Mouse (Mus musculus): Measurements from ENCODE around the gene Prkd2.

Prkd2 gene

DNA sequence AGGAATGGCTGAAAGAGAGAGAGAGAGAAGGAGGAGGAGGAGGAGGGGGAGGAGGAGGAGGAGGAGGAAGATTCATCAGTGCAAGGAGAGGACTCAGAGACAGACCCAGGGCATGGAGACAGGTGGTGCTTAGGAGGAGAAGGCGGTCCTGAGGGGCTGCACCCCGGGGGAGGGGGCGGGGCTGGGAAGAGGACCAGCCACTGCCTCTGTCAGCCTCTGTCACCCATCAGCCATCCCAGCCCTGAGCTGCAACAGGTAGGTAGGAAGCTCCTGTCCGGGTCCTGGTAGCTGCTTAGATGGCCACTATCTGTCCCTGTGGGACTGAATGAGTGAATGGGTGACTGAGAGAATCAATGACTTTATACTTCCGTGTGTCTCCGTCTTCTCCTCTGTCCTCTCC, 50.9 kb downstream of the Prkd2 start:
- no peak for DNase-seq (ENCODE audit: low read depth, low spot score)

DNA sequence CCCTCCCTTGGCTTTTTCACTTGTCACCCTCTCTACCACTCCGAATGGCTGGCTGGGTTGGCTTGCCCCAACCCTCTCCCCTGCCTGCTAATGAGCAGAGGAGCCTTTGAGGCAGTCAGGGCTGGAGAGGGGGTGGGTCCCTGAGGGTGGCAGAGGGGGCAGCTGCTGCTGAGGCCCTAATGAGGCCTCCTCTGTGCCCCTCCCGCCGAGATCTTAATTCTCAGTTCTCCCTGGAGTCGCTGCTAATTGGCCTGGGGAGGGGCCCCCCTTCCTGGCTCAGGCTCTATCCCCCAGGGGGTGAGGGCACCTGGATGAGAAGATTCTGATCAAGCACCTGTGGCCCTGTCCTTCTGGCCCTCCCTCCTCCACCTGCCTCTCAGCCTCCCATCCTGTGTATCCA, 51.6 kb downstream of the Prkd2 start:
- DNase-seq (ENCODE audit: low read depth, low spot score), result no peak

DNA sequence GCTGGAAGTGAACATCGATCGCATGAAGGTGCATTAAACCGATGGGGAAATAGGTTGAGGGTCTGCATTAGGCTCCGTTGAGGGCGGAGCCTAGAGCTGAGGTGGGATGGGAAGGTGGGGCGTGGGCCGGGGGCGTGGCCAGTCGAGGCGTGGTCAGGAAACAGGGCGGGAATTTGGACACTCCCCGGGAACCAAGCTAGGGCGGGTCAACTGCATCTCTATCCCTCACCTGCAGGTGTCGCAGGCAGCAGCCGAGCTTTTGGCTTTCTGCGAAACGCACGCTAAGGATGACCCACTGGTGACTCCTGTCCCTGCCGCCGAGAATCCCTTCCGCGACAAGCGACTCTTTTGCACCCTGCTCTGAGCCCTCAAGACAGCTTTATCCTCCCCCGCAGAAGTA, 52.3 kb downstream of the Prkd2 start:
- peak; percentile 26 for DNase-seq (ENCODE audit: low read depth, low spot score)

DNA sequence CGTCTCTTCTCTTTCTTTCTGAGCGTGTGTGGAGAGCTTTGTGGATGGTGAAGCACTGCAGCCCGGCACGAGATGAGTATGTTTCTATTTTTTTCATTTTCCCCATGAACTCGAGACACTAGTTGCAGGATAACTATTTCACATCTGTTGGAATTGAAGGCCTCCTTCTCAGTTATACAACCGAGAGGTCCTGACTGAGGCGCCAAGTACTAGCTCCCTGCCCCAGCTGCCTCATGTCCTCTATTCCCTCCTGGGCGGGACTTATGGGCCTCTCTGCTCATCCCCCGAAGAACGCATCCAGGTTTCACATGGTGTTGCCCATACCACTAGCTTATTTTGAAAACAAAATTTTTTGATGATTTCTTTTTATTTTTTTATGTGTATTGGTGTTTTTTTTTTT, 52.8 kb downstream of the Prkd2 start:
- no peak for DNase-seq (ENCODE audit: low read depth, low spot score)

DNA sequence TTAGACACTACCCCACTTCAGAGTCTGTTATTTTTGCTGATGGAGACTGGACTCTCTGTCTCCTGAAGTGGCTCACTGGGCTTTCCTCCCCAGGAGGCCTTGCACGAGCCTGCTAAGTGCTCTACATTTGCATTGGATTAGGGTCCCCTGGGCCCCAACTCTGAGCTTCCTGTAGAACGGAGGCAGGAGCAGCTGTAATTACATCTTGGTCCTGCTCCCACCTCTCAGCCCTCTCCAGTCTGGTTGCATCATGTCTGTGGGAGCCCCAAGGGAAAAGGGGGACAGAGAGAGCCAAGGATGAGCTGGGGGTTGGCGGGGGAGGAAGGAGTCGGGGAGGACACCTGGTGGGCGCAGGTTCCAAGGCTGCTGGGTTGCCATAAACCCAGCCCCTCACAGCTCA, 57.8 kb downstream of the Prkd2 start:
- no peak for DNase-seq (ENCODE audit: low read depth, low spot score)

DNA sequence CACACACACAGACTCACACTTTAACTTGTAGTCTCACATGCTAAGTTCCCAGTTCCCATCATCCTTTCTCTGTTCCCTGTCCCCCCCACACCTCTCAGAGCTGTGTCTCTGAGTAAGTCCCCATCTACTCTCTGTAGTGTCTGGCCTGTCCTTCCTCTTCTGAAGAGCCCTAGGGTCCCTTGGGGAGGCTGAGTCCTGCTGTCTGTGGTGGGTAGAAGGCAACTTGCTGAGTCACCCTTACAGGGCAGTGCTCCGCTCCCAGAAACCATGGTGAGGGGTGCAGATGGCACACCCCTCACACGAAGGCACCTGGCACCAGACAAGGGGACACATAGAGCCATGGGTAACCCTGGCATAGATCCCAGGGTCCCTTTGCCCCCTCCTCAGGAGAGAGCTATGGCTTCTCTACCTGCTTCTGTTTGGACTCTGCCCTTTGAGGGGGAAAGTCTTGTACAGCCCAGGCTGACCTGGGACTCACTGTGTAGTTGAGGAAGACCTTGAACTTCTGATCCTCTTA, 60.8 kb downstream of the Prkd2 start:
- DNase-seq (ENCODE audit: low read depth, low spot score), result no peak

DNA sequence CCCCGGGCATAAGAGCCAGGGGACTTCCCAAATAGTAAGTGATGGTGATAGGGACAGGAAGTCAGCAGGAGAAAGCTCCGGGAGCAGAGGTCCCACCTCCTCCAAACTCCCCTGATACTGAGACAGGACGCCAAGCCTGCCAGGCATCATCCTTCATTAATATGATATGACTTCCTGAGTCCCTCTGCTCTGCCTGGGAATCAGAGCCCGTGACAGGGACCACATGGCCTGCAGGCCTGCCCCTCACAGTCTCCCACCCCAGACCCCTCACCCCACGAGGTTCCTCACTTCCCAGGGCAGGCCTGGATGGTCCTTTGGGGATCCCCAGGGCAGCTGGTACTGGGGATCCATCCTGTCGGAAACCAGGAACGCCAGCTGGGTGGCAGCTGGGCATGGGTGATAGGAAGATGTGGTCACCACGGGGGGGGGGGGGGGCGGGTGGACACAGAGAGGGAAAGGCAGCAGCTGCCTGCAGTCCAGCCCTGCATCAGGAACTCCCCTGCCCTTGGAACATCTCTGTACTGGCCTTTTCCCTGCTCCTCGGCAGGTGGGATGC, 61.5 kb downstream of the Prkd2 start:
- DNase-seq (ENCODE audit: low read depth, low spot score), result no peak

DNA sequence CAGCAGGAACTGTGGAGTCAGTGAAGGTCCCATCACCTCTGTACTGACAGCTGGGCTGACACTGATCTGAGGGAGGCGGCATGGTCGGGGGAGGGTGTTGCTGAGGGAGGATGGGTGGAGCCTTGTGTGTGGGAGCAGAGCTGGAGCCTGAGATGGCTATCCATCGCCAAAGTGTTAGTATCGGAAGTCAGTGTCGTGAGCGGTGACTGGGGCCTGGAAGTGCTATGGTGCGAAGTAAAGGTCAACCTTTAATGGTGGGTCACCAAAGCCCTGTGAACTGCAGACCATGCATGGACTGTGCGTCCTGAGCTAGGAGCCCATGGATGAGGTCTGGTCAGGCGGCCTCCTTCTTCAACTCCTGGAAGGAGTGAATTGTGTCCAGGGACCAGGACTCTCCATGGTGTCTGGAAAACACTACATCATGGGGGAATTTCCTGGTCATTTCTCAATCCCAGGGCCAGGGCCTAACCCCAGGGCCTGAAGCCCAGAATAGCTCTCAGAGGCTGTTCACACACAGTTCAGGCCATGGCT, 62.9 kb downstream of the Prkd2 start:
- no peak for DNase-seq (ENCODE audit: low read depth, low spot score)

DNA sequence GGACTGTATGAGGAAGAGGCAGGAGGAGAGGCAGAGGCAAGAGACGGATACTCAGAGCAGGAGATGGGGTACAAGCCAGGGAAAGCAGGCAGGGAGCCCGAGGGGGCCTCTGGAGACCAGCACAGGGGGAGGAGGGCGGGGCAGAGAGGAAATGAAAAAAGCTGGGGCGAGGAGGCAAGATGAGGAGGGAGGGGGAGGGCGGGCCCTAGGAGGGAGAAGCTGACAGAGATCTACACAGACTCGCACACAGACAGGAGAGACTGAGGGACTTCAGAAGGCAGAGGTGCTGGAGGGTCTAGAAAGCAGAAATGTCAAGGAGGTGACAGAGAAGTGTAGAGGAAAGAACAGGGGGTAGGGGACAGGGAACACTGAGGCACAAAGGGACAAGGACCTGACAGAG, 63.6 kb downstream of the Prkd2 start, which contains the start of gene Ptgir:
Gene Ptgir, plus strand, starts transcription at position 210 of the 400 bp plus-strand sequence.
- no peak for DNase-seq (ENCODE audit: low read depth, low spot score)

DNA sequence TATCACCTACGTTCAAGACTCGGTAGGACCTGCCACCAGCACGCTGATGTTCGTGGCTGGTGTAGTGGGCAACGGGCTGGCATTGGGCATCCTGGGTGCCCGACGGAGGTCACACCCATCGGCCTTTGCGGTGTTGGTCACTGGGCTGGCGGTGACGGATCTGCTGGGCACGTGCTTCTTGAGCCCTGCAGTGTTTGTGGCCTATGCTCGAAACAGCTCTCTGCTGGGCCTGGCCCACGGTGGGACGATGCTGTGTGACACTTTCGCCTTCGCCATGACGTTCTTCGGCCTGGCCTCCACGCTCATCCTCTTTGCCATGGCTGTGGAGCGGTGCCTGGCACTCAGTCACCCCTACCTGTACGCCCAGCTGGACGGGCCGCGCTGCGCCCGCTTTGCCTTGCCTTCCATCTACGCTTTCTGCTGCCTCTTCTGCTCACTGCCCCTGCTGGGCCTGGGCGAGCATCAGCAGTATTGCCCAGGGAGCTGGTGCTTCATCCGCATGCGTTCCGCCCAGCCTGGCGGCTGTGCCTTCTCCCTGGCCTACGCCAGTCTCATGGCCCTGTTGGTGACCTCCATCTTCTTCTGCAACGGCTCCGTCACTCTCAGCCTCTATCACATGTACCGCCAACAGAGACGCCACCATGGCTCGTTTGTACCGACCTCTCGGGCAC, 64.3 kb downstream of the Prkd2 start:
- no peak for DNase-seq (ENCODE audit: low read depth, low spot score)

DNA sequence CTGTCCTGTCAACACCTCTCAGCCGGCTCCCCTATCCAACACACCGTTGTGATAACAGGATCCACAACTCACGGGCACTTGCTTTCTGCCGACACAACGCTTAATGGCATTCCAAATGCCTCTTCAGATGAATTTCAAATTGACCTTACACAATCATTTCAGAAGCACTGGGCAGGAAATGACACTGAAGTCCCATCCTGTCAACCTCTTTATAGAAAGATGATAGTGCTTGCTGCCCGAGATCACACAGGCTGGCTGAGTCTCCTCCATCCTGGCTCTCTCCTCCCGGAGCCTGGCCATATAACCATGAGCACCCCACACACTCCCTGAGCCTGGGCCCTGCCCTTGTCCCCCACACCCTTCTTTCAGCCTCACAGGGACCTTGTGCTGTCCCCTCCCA, 65.1 kb downstream of the Prkd2 start:
- no peak for DNase-seq (ENCODE audit: low read depth, low spot score)

DNA sequence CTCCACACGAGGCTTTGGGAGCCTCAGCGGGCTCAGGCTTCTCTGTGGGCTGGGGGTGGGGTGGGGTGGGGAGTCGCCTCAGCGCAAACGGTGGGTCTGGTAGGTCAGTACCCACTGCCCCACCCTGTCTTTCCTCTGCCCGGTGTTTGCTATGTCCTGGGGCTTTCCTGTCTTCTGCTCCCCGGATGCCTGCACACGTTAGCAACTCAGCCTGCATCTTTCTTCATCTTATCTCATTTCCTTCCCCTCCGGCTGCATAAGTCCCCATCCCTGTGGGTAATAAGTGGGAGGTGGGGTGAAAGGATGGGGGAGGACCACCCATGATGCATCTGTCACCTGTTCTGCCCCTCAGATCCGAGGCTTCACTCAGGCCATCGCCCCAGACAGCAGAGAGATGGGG, 65.7 kb downstream of the Prkd2 start:
- no peak for DNase-seq (ENCODE audit: low read depth, low spot score)

DNA sequence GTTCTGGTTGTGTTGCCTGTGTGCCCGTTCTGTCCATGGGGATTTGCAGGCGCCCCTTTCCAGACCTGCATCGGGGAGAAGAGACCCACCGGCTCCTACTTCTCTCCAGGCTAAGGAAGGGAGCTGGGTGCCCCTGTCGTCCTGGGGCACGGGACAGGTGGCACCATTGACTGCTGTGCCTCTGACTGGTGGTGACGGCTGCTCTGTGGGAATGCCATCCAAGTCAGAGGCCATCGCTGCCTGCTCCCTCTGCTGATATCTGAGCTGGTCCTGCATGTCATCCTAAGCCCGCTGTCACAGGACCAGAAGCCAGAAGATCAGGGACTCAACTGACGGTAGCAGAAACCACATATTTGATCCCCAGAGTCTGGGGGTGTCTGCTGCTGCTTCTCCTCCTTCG, 66.2 kb downstream of the Prkd2 start:
- no peak for DNase-seq (ENCODE audit: low read depth, low spot score)

DNA sequence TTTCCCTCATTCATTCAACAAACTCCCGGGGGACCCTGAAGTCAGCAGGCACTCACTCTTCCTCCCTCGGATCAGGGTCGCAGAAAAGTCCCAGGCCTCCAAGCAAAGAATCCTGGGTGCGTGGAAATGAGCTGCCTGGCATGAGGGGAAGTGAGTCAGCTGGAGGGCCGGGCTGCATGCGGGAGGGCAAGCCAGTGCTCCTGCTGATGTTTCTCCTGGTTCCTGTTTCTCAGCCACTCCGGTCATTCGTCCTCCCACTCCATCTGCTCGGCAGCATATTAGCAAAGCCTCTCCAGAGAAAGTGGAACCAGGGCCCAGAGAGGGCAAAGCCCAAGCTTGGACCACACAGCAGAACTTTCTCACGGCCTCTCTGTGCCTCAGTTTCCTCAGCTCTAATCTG, 67.2 kb downstream of the Prkd2 start:
- no peak for DNase-seq (ENCODE audit: low read depth, low spot score)

DNA sequence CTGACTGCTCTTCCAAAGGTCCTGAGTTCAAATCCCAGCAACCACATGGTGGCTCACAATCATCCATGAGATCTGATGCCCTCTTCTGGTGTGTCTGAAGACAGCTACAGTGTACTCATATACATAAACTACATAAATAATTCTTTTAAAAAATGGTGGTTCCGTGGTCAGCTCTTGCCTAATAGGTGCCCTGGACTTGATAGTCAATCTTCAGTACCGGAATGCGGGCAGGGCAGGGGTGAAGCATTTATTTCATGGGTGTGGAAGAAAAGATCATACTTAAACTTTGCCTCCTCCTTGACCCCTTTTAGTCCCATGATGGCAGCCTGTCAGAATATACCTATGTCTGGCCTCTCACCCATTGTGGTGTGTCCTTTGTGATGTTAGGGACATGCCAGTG, 69.2 kb downstream of the Prkd2 start:
- DNase-seq (ENCODE audit: low read depth, low spot score), result no peak

DNA sequence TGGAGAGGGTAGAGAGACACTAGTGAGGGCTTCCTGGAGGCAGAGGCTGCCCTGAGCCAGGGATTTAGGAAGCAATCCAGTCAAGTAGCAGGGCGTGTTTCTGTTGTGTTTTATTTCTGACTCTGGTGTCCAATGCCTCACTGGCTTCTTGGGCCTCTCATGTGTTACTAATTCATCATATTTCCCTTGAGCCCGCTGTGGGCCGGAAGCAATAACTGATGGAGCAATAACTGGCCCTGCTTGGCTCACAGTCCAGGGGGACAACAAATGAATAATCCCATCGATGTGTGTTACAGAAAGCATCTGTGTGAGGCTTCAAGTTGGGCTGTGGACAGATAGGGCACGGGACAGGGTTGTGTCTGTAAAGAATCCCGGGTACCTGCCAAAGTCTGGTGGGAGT, 69.7 kb downstream of the Prkd2 start:
- DNase-seq (ENCODE audit: low read depth, low spot score), result no peak

DNA sequence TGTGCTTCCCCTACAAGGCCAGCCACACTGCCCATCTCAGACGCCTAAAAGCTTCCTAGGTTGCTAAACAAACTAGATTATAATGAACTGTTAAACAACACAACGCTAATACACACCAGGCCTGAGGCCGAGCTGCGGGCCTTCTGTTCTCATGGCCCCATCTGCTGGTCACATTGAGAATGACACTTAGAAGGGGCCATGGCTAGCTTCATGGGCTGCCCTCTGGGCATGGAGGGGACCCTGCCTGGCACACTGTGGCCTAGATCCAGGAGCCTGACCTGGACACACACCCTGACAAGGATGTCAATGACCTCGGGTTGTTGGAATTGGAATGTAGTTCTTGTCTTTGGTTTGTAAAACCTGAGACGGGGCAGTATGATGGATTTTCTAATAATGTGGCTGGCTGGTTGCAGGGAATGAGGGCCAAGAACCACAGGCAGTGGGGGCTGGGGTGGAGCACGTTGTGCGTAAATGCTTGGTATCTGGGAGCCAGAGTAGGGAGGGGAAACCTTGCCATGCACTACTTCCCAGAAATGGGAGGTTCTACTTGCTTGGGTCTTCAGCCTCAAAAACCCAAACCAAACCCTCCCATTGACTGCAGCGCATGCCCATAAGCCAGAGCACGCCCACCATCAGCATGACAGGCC, 71.2 kb downstream of the Prkd2 start:
- DNase-seq (ENCODE audit: low read depth, low spot score), result no peak

DNA sequence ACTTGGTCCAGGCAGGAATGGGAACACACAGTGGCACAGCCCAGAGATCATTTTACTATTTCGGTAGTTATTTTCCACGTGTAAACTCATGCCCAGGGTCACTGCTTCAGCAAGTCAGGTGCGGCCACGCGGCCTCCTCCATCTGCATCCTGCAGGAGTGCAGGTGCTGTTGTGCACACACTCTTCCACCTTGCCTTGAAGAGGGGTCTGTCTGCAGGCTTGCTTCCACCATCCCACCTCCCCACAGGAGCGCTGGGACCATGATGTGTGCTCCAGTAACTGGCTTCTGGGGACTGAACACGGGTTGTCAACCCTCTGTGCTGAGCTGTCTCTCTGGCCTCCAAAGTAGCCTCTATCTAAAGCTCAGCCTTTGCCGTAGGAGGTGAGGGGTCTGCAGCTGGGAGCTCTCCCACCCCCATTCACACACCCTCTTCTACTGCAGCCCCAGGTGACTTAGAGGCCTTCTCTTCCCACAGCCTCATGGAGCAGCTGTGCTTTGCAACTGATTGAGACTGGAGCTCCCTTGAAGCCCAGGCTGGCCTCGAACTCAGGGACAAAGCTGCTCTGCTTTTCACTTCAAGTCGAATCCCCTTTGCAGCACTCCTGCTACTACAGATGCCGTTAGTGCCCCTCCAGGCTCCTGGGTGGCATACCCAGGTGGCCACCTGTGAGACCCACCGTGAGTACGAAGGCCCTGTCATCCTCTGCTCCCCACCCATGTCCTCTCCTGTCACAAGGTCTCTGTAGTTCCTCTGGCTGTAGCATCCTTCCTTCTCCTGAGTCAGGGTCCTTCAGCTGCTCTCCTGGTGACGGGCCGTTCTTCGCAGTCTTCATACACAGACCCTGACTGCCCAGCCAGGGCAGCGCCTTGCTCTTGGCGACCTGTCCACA, 72.0 kb downstream of the Prkd2 start:
- DNase-seq (ENCODE audit: low read depth, low spot score), result no peak

DNA sequence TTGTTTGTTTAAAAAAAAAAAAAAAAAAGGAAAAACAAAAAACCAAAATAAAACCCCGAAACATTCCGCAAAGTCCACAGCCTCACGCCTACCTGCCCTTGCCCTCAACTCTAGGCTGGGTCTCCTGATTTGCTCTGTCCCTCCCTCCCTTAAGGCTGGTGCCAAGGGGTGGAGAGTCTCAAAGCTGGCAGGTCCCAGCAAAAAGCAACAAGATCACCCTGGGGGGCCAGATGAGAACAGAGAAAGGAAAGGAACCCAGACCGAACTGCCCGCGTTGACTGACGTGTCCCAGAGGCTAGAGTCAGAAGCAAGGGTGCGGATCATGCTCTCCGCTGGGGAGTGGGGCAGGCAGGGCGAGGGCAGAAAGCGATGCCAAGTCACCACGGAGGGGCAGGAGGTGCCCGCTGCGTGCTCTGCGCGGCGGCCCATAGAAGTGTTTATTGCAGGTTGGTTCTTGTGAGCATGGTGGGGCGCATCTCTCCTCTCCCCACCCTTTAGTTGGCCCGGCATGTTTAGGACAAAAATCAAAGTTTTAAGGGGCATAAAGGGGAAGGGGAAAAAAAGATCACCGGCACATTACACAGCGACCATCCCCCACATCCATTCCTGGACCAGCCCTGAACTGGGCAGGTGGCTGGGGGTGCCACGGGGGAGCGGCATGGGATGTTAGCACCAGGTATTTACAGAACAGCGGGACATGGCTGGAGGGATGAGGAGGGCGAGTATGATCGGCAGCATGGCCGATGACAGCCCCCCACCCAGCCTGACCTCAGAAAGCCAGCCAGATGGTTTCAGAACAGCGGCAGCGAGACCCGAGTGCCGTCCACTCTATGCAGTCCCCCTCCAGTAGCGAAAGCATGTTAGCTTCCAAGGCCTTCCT, 73.0 kb downstream of the Prkd2 start:
- DNase-seq (ENCODE audit: low read depth, low spot score), result no peak

DNA sequence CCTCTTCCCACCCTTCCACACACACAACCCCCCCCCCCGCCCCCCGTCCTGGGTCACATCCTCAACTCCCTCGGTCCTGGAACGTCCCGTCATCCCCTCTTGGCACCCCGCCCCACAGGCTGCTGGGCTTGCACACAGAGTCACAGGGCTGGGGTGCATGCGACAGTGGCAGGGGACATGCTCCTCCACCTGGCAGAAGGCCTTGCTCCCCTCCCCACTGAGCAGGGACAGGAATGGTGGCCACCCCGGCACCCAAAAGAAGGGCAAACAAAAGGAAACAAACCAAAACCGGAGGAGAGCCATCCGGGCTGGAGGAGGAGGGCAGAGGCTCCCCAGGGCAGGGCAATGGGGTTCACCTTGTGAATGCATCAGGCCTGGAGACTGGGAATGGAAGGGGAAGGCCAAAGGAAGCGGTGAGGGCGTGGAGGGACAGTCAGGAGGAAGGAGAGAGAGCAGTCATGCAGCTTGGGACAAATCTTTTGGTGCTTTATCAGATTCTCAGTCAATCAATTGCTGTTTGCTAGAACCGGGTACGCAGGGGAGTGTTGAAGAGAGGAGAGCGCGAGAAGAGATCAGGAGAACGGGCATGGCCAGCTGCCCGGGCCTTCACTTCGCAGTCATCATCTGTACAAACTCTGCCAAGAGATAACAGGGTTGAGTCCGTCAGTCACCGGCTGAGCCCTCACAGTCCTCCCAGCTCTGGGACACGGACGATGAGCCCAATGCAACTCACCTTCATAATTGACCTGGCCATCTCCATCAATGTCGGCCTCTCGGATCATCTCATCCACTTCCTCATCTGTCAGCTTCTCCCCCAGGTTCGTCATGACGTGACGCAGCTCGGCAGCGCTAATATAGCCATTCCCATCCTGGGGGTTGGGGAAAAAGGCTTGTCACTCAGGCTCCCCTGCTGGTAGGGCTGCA, 73.9 kb downstream of the Prkd2 start:
- no peak for DNase-seq (ENCODE audit: low read depth, low spot score)
